Mouse (Mus musculus) hindbrain, embryonic 10.5 days (tissue): ENCODE data around the gene Eif4a1. TPM values are rescaled to one million over a fixed set of nuclear protein-coding genes. Genes with fewer than 3 reads are reported as not detected.

ENCODE experiments used
- DNase-seq: peaks from one replicate; pipeline ENCODE4 v3.0.0-alpha.2; 2017; ENCODE audit warnings: low spot score
- H3K27ac ChIP-seq: fragments of 300-500 bp; sonication (generic); 2 replicates; pipeline ENCODE4 v1.5.1; 2016; ENCODE audit warnings: mild to moderate bottlenecking, moderate library complexity
- H3K27me3 ChIP-seq: fragments of 300-500 bp; sonication (generic); 2 replicates; pipeline ENCODE4 v1.6.1; 2016; ENCODE audit warnings: mild to moderate bottlenecking; ENCODE audit not compliant: poor library complexity, insufficient read depth, severe bottlenecking
- H3K36me3 ChIP-seq: fragments of 300-500 bp; sonication (generic); 2 replicates; pipeline ENCODE4 v1.6.1; 2016; ENCODE audit warnings: mild to moderate bottlenecking, moderate library complexity
- H3K4me1 ChIP-seq: fragments of 300-500 bp; sonication (generic); replicated peaks from 2 replicates; pipeline ENCODE4 v1.6.1; 2016; ENCODE audit warnings: mild to moderate bottlenecking
- H3K4me3 ChIP-seq: fragments of 300-500 bp; sonication (generic); 2 replicates; pipeline ENCODE4 v1.5.1; 2016; ENCODE audit warnings: mild to moderate bottlenecking, moderate library complexity
- H3K9me3 ChIP-seq: fragments of 300-500 bp; sonication (generic); 2 replicates; pipeline ENCODE4 v1.6.1; 2016; ENCODE audit warnings: mild to moderate bottlenecking, moderate library complexity
- WGBS: fragments of 180-500 bp; shearing (Covaris S2); methylation state at CpG from one replicate; pipeline ENCODE4 v1.1.7; 2016; 5-methylcytosine and 5-hydroxymethylcytosine counted together
- polyA plus RNA-seq: library from polyadenylated mRNA; unstranded; fragments of >200 nt; fragmentation: Nextera tagmentation; extraction: Ambion mirVana; gene quantifications from 2 replicates; pipeline ENCODE4 v1.2.1, GENCODE M21; 2016

Eif4a1 gene
- polyA plus RNA-seq, 1 experiment from 2014 or later: 935 TPM

DNA sequence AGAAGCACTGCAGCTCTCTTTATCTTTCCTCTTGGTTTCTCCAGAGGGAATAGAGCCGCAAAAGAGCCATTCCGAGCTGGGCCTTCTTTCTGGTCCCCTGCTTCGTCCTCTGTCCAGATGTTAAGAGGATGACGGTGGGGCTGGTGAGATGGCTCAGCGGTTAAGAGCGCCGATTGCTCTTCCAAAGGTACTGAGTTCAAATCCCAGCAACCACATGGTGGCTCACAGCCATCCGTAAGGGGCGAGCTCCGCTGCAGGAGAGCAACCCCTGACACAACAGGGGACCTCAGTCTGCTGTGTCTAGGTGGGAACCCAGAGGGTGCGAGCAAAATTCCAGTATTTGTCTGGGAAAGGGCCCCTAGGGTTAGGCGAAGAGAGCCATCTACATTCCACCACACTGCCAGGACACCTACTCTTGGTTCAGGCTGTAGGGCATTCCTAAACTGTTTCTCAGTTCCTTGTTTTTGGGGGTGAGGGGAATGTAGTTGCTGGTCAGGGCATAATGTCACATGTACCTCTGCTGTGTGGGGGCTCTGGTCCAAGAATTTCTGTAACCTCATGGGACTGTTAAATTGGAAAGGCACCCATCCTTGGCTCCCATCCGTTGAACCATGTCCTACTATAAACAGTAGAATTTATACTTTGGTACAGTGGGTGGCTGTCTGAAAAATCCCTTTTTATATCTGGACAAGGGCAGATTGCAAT lies 9.1 kb downstream of the Eif4a1 start:
- Histone ChIP-seq H3K4me3 (peak overlapping the region; percentile 60), H3K9me3 (no peaks in the 10 kb centered on the region), H3K27me3 (no peaks in the 10 kb centered on the region), H3K36me3 (peaks cover 69% of the 10 kb centered on the region), H3K4me1 (peaks cover 26% of the 10 kb centered on the region), H3K27ac (peak overlapping the region; percentile 95)
- WGBS: 67% methylated on average over 13 of the region's 13 CpGs
- no peak for DNase-seq

DNA sequence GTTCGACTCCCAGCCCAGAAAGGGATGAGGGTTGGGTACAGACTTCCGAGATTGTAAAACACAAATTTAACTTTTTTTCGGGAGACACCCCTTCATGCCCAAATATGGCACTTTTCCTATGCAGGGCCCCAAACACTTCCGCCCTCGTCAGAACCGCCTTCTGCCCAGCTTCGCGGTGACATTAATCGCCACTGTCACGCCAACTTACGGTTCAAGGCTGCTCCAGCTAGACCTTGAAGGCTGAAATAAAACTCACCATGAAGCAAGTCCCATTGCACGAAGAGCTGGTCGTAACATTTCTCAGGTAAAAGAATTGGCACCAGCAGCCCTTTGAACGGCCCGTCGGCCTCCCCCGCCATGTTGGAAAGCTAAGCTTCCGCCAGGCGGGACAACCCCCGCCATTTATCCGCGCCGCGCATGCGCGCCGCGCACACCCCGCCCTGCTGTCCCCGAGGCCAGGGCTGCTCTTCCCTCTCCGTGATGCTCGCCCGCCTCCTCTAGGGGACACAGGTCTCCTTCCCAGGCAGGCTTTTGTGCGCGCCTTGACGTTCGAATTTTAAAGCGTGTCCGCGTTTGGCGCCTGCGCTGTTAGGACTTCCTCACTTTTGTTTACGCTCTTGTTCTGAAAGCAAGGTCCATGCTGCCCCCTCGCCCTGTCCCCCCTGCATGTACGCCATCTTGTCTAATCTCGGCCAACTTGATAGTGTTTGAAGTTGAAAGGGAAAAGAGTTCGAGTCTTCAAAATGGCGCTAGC lies 9.8 kb downstream of the Eif4a1 start, which contains the start of gene Mpdu1:
Gene Mpdu1 (minus strand): TSS at position 430 of the 754 bp plus-strand sequence.
- H3K4me3 ChIP-seq: peak within 1 kb of the TSS; percentile 60
- no peaks in the 10 kb centered on the region for H3K9me3 ChIP-seq
- DNase-seq: peak; percentile 97
- no peaks in the 10 kb centered on the region for H3K27me3 ChIP-seq
- peaks cover 29% of the 10 kb centered on the region for H3K4me1 ChIP-seq
- H3K27ac ChIP-seq: peak within 1 kb of the TSS; percentile 95
- WGBS: under 1% methylated on average over 48 of the region's 48 CpGs
- H3K36me3 ChIP-seq: peaks cover 69% of the 10 kb centered on the region

- H3K36me3 ChIP-seq: peaks cover 71% of the 10 kb centered on the region
Measured at GRCm38 (mm10) chr11:69661221-69661881, 10.9 kb downstream of the Eif4a1 start.

DNA sequence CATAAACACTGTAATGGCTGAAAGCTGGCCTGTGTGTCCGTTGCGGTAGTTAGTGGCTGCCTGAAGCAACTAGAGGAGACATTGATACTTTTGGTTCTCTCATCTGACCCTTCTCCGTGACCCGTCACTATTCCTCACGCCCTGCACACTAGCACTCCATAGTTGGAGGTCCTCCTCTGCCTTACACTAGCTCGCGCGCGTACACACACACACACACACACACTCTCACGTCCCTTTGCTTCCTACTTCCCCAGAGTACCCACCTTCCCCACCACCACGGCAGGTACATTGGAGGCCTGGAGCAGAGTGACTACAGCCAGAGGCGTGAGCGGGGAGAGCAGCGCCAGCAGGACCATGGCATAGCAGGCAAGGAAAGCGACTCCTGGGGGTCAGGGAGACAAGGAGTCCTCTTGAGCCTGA lies 14.8 kb downstream of the Eif4a1 start:
- 85% methylated on average over 15 of the region's 15 CpGs for WGBS
- peaks cover 46% of the 10 kb centered on the region for H3K4me1 ChIP-seq
- no peaks in the 10 kb centered on the region for H3K27me3 ChIP-seq
- H3K9me3 ChIP-seq: no peaks in the 10 kb centered on the region
- no peak for DNase-seq
- H3K27ac ChIP-seq: no peak overlapping the region
- H3K36me3 ChIP-seq: peaks cover 77% of the 10 kb centered on the region
- H3K4me3 ChIP-seq: no peak overlapping the region

More at GRCm38 (mm10) chr11:69661221-69661881, 10.9 kb downstream of the Eif4a1 start:
- Histone ChIP-seq H3K27me3 (no peaks in the 10 kb centered on the region), H3K27ac (peak overlapping the region; percentile 95), H3K9me3 (no peaks in the 10 kb centered on the region), H3K4me1 (peaks cover 37% of the 10 kb centered on the region), H3K4me3 (peak overlapping the region; percentile 60)
- no peak for DNase-seq
- WGBS: 82% methylated on average over 3 of the region's 3 CpGs

- DNase-seq: peak; percentile 61
- peaks cover 45% of the 10 kb centered on the region for H3K4me1 ChIP-seq
Measured at GRCm38 (mm10) chr11:69656617-69657461, 15.4 kb downstream of the Eif4a1 start.

DNA sequence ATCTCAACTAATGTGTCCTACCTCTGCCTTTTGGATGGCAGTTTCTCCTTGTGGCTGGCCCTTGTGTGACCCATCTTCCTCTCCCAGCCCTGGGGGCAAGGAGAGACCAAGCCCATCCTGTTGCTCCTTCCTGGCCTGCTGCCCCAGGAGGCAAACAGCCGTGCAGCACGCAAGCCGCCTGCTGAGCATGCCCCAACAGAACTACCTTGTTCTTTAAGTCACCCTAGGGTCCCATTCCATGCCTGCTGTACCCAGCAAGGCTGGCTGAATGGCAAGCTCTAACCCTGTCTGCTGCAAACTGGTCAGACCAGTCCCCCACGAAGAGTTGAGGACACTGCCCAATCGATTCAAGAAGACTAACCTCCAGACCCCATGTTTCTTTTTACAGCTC lies 16.2 kb downstream of the Eif4a1 start:
- DNase-seq: no peak
- Histone ChIP-seq H3K27me3 (no peaks in the 10 kb centered on the region), H3K4me1 (peaks cover 37% of the 10 kb centered on the region), H3K36me3 (peaks cover 91% of the 10 kb centered on the region), H3K4me3 (0 out of 2 replicates have a peak overlapping the region, but pooled peaks have one; percentile 9), H3K9me3 (no peaks in the 10 kb centered on the region), H3K27ac (peak overlapping the region; percentile 66)
- WGBS: 81% methylated on average over 5 of the region's 5 CpGs

More at GRCm38 (mm10) chr11:69656617-69657461, 15.4 kb downstream of the Eif4a1 start:
- H3K4me3 ChIP-seq: no peak overlapping the region
- WGBS: 81% methylated on average over 10 of the region's 10 CpGs
- H3K36me3 ChIP-seq: peaks cover 84% of the 10 kb centered on the region
- H3K27ac ChIP-seq: peak overlapping the region; percentile 66
- no peaks in the 10 kb centered on the region for H3K9me3 ChIP-seq
- no peaks in the 10 kb centered on the region for H3K27me3 ChIP-seq

DNA sequence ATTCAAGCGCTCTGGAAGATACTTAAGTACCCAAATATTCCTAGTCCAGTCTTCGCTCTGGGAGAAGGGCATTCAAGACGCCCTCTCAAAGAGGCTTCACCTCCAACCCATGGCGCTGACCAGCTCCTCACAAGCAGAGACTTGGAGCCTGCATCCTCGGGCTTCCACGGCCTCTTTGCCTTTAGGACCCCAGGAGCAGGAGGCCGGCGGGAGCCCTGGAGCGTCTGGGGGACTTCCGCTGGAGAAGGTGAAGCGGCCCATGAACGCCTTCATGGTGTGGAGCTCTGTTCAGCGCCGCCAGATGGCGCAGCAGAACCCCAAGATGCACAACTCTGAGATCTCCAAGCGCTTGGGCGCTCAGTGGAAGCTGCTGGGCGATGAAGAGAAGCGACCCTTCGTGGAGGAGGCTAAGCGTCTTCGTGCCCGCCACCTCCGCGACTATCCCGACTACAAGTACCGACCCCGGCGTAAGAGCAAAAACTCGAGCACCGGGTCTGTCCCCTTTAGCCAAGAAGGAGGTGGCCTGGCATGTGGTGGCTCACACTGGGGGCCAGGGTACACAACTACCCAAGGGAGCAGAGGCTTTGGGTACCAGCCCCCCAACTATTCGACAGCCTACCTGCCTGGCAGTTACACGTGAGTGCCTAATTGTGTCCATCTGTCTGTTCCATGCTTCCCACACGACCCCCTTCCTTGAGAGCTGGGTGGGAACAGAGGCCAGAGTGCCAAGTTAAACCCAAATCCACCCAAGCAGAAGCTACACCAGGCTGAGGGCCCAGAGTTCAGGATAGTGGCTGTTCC lies 16.8 kb downstream of the Eif4a1 start, which contains the start of gene Sox15:
Gene Sox15 (plus strand): TSS at position 51 of the 801 bp plus-strand sequence.
- Histone ChIP-seq H3K27me3 (no peaks in the 10 kb centered on the region), H3K4me1 (peaks cover 34% of the 10 kb centered on the region), H3K9me3 (no peaks in the 10 kb centered on the region), H3K4me3 (peak within 1 kb of the TSS; percentile 12; the same call in 1 of the 2 replicates), H3K27ac (peak within 1 kb of the TSS; percentile 66), H3K36me3 (peaks cover 97% of the 10 kb centered on the region)
- peak; percentile 78 for DNase-seq
- WGBS: 23% methylated on average over 34 of the region's 34 CpGs

DNA sequence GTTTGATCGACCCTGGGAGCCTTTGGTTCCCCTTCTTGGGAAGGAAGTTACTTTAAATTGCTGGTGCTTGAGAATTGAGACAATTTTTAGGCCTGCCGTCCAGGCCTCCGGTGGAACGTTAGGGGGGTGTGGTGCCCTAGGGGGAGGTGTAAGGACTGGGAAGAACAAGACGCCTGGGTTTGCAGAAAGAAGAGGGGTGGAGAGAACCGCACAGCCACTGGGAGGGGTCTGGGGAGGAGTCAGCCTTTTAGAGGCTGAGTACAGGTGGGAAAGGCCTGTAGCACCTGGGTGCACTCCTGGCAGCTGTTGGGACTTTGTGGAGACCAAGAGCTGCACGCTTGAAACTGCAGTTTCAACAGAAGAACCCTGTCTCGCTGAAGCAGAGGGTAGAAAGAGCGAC lies 17.5 kb downstream of the Eif4a1 start:
- peaks cover 97% of the 10 kb centered on the region for H3K36me3 ChIP-seq
- WGBS: 49% methylated on average over 9 of the region's 9 CpGs
- 0 out of 2 replicates have a peak overlapping the region, but pooled peaks have one; percentile 66 for H3K27ac ChIP-seq
- H3K4me1 ChIP-seq: peaks cover 34% of the 10 kb centered on the region
- H3K4me3 ChIP-seq: no peak overlapping the region
- no peaks in the 10 kb centered on the region for H3K9me3 ChIP-seq
- H3K27me3 ChIP-seq: no peaks in the 10 kb centered on the region
- no peak for DNase-seq

- no peaks in the 10 kb centered on the region for H3K9me3 ChIP-seq
- peaks cover 98% of the 10 kb centered on the region for H3K36me3 ChIP-seq
- peak overlapping the region; percentile 16; the same call in 1 of the 2 replicates for H3K27ac ChIP-seq
- peaks cover 34% of the 10 kb centered on the region for H3K4me1 ChIP-seq
- no peak overlapping the region for H3K4me3 ChIP-seq
- no peaks in the 10 kb centered on the region for H3K27me3 ChIP-seq
- DNase-seq: no peak
- WGBS: 83% methylated on average over 5 of the region's 5 CpGs
Measured at GRCm38 (mm10) chr11:69653399-69653798, 18.8 kb downstream of the Eif4a1 start.

GRCm38 (mm10) chr11:69645860-69646259 lies 26.4 kb downstream of the Eif4a1 start:
- 94% methylated on average over 5 of the region's 5 CpGs for WGBS
- Histone ChIP-seq H3K4me1 (no peaks in the 10 kb centered on the region), H3K9me3 (no peaks in the 10 kb centered on the region), H3K36me3 (peaks cover 99% of the 10 kb centered on the region), H3K27ac (no peak overlapping the region), H3K27me3 (no peaks in the 10 kb centered on the region), H3K4me3 (no peak overlapping the region)
- DNase-seq: no peak

GRCm38 (mm10) chr11:69635471-69635870 lies 36.8 kb downstream of the Eif4a1 start:
- DNase-seq: no peak
- no peaks in the 10 kb centered on the region for H3K27me3 ChIP-seq
- 94% methylated on average over 3 of the region's 3 CpGs for WGBS
- no peak overlapping the region for H3K27ac ChIP-seq
- H3K4me1 ChIP-seq: peaks cover 28% of the 10 kb centered on the region
- peaks cover 51% of the 10 kb centered on the region for H3K36me3 ChIP-seq
- peak overlapping the region; percentile 6; the same call in 1 of the 2 replicates for H3K4me3 ChIP-seq
- no peaks in the 10 kb centered on the region for H3K9me3 ChIP-seq
